Mouse (Mus musculus): ENCODE data around the gene Jph3. TPM values are rescaled to one million over a fixed set of nuclear protein-coding genes. Genes with fewer than 3 reads are reported as not detected.

The Jph3 gene
- total and polyA plus RNA-seq, 2 experiments from 2014 or later, result 70.2 to 110 TPM

- Histone ChIP-seq H3K9me3 (ENCODE audit: low read length) (no peaks in the 10 kb centered on the region), H3K4me2 (ENCODE audit: low read depth, low read length, poor library complexity, severe bottlenecking) (no peak overlapping the region), H3K4me1 (ENCODE audit: insufficient read depth, low read length) (peaks cover 7% of the 10 kb centered on the region; the same call in 1 of the 2 replicates), H3K36me3 (ENCODE audit: insufficient read depth, low read length) (no peaks in the 10 kb centered on the region), H3K4me3 (ENCODE audit: low read depth, low read length) (no peak overlapping the region), H3K9ac (replicated peaks; ENCODE audit: low read length, poor library complexity, severe bottlenecking) (no peak overlapping the region), H3K27me3 (ENCODE audit: insufficient read depth, low read length) (no peaks in the 10 kb centered on the region), H3K27ac (ENCODE audit: low read depth, low read length) (no peak overlapping the region)
- no peak for DNase-seq (ENCODE audit: low spot score)
- no peak for TF ChIP-seq CTCF (IDR thresholded peaks at IDR 0.05)
- no peak for ATAC-seq (ENCODE audit: low FRiP score)
- WGBS, result 65% methylated on average over 6 of the region's 6 CpGs
Observed at GRCm38 (mm10) chr8:121718925-121719324, 10.5 kb upstream of the Jph3 start.

- no peak for DNase-seq (ENCODE audit: low spot score)
- no peak for ATAC-seq (ENCODE audit: low FRiP score)
- Histone ChIP-seq H3K4me3 (ENCODE audit: low read depth, low read length) (no peak overlapping the region), H3K9ac (replicated peaks; ENCODE audit: low read length, poor library complexity, severe bottlenecking) (no peak overlapping the region), H3K4me1 (ENCODE audit: insufficient read depth, low read length) (peaks cover 3% of the 10 kb centered on the region; the same call in 1 of the 2 replicates), H3K27ac (ENCODE audit: low read depth, low read length) (no peak overlapping the region), H3K4me2 (ENCODE audit: low read depth, low read length, poor library complexity, severe bottlenecking) (no peak overlapping the region), H3K36me3 (ENCODE audit: insufficient read depth, low read length) (no peaks in the 10 kb centered on the region), H3K27me3 (ENCODE audit: insufficient read depth, low read length) (no peaks in the 10 kb centered on the region), H3K9me3 (ENCODE audit: low read length) (no peaks in the 10 kb centered on the region)
- no peak for TF ChIP-seq CTCF (IDR thresholded peaks at IDR 0.05)
- WGBS, result 54% methylated on average over 6 of the region's 6 CpGs
Observed at GRCm38 (mm10) chr8:121721072-121721471, 8.4 kb upstream of the Jph3 start.

GRCm38 (mm10) chr8:121723846-121724245, 5.6 kb upstream of the Jph3 start:
- no peaks in the 10 kb centered on the region for H3K36me3 ChIP-seq (ENCODE audit: insufficient read depth, low read length)
- DNase-seq (ENCODE audit: low spot score) (no peak), ATAC-seq (ENCODE audit: low FRiP score) (no peak)
- H3K4me2 ChIP-seq (ENCODE audit: low read depth, low read length, poor library complexity, severe bottlenecking), result no peak overlapping the region
- H3K9ac ChIP-seq (replicated peaks; ENCODE audit: low read length, poor library complexity, severe bottlenecking), result no peak overlapping the region
- TF ChIP-seq CTCF (IDR thresholded peaks at IDR 0.05), result no peak
- H3K4me1 ChIP-seq (ENCODE audit: insufficient read depth, low read length), result no peaks in the 10 kb centered on the region
- H3K27ac ChIP-seq (ENCODE audit: low read depth, low read length), result no peak overlapping the region
- no peaks in the 10 kb centered on the region for H3K27me3 ChIP-seq (ENCODE audit: insufficient read depth, low read length)
- no peaks in the 10 kb centered on the region for H3K9me3 ChIP-seq (ENCODE audit: low read length)
- 78% methylated on average over 12 of the region's 12 CpGs for WGBS
- no peak overlapping the region for H3K4me3 ChIP-seq (ENCODE audit: low read depth, low read length)

- peak; percentile 42 for TF ChIP-seq CTCF (IDR thresholded peaks at IDR 0.05)
Observed at GRCm38 (mm10) chr8:121727164-121727563, 2.3 kb upstream of the Jph3 start.

GRCm38 (mm10) chr8:121729754-121730153, 331 bp downstream of the Jph3 start:
- peak; percentile 48 for DNase-seq (ENCODE audit: low spot score)
- H3K4me2 ChIP-seq (ENCODE audit: low read depth, low read length, poor library complexity, severe bottlenecking), result peak overlapping the region; percentile 65
- H3K36me3 ChIP-seq (ENCODE audit: insufficient read depth, low read length), result no peaks in the 10 kb centered on the region
- H3K27ac ChIP-seq (ENCODE audit: low read depth, low read length), result peak overlapping the region; percentile 67; the same call in 1 of the 2 replicates
- 0 out of 2 replicates have a peak, but pooled peaks have one; percentile 42 for ATAC-seq (ENCODE audit: low FRiP score)
- no peaks in the 10 kb centered on the region for H3K27me3 ChIP-seq (ENCODE audit: insufficient read depth, low read length)
- WGBS, result under 1% methylated on average over 36 of the region's 54 CpGs
- peak overlapping the region; percentile 81 for H3K9ac ChIP-seq (replicated peaks; ENCODE audit: low read length, poor library complexity, severe bottlenecking)
- peaks cover 19% of the 10 kb centered on the region for H3K4me1 ChIP-seq (ENCODE audit: insufficient read depth, low read length)
- H3K4me3 ChIP-seq (ENCODE audit: low read depth, low read length), result peak overlapping the region; percentile 58
- TF ChIP-seq CTCF (IDR thresholded peaks at IDR 0.05), result no peak
- H3K9me3 ChIP-seq (ENCODE audit: low read length), result no peaks in the 10 kb centered on the region

More at GRCm38 (mm10) chr8:121727164-121727563, 2.3 kb upstream of the Jph3 start:
- peaks cover 4% of the 10 kb centered on the region for H3K4me1 ChIP-seq (ENCODE audit: insufficient read depth, low read length)
- H3K36me3 ChIP-seq (ENCODE audit: insufficient read depth, low read length), result no peaks in the 10 kb centered on the region
- no peak overlapping the region for H3K27ac ChIP-seq (ENCODE audit: low read depth, low read length)
- H3K4me2 ChIP-seq (ENCODE audit: low read depth, low read length, poor library complexity, severe bottlenecking), result no peak overlapping the region
- H3K9ac ChIP-seq (replicated peaks; ENCODE audit: low read length, poor library complexity, severe bottlenecking), result no peak overlapping the region
- WGBS, result 62% methylated on average over 3 of the region's 3 CpGs
- no peak for DNase-seq (ENCODE audit: low spot score)
- ATAC-seq (ENCODE audit: low FRiP score), result no peak
- no peak overlapping the region for H3K4me3 ChIP-seq (ENCODE audit: low read depth, low read length)
- no peaks in the 10 kb centered on the region for H3K9me3 ChIP-seq (ENCODE audit: low read length)
- no peaks in the 10 kb centered on the region for H3K27me3 ChIP-seq (ENCODE audit: insufficient read depth, low read length)

GRCm38 (mm10) chr8:121730170-121730569, 747 bp downstream of the Jph3 start:
- under 1% methylated on average over 26 of the region's 60 CpGs for WGBS
- TF ChIP-seq CTCF (IDR thresholded peaks at IDR 0.05), result no peak
- DNase-seq (ENCODE audit: low spot score) (peak; percentile 63), ATAC-seq (ENCODE audit: low FRiP score) (0 out of 2 replicates have a peak, but pooled peaks have one; percentile 15)
- peak overlapping the region; percentile 65 for H3K4me2 ChIP-seq (ENCODE audit: low read depth, low read length, poor library complexity, severe bottlenecking)
- H3K4me3 ChIP-seq (ENCODE audit: low read depth, low read length), result peak overlapping the region; percentile 58
- peak overlapping the region; percentile 67; the same call in 1 of the 2 replicates for H3K27ac ChIP-seq (ENCODE audit: low read depth, low read length)
- no peaks in the 10 kb centered on the region for H3K36me3 ChIP-seq (ENCODE audit: insufficient read depth, low read length)
- H3K27me3 ChIP-seq (ENCODE audit: insufficient read depth, low read length), result no peaks in the 10 kb centered on the region
- H3K9ac ChIP-seq (replicated peaks; ENCODE audit: low read length, poor library complexity, severe bottlenecking), result peak overlapping the region; percentile 81
- no peaks in the 10 kb centered on the region for H3K9me3 ChIP-seq (ENCODE audit: low read length)
- peaks cover 19% of the 10 kb centered on the region for H3K4me1 ChIP-seq (ENCODE audit: insufficient read depth, low read length)
